Mouse (Mus musculus): ENCODE results near the gene Rbm15b.

The Rbm15b gene

GRCm38 (mm10) chr9:106886828-106887702 lies at the start of gene Rbm15b:
Rbm15b (minus strand) TSS chr9:106887428.
- ATAC-seq (ENCODE audit: low TSS enrichment): peak; percentile 48

GRCm38 (mm10) chr9:106934998-106935397 lies 47.8 kb upstream of the Rbm15b start:
- peak; percentile 89 for ATAC-seq (ENCODE audit: low TSS enrichment)

GRCm38 (mm10) chr9:106914878-106915277 lies 27.6 kb upstream of the Rbm15b start:
- no peak for ATAC-seq (ENCODE audit: low TSS enrichment)

- ATAC-seq (ENCODE audit: low TSS enrichment): no peak
Observed at GRCm38 (mm10) chr9:106913759-106914158, 26.5 kb upstream of the Rbm15b start.

GRCm38 (mm10) chr9:106911624-106912023 lies 24.4 kb upstream of the Rbm15b start:
- no peak for ATAC-seq (ENCODE audit: low TSS enrichment)

GRCm38 (mm10) chr9:106908715-106909114 lies 21.5 kb upstream of the Rbm15b start:
- peak; percentile 56; the same call in 1 of the 2 replicates for ATAC-seq (ENCODE audit: low TSS enrichment)

GRCm38 (mm10) chr9:106908174-106908573 lies 20.9 kb upstream of the Rbm15b start:
- no peak for ATAC-seq (ENCODE audit: low TSS enrichment)

- ATAC-seq (ENCODE audit: low TSS enrichment): no peak
Observed at GRCm38 (mm10) chr9:106906597-106906996, 19.4 kb upstream of the Rbm15b start.

GRCm38 (mm10) chr9:106903791-106904134 lies 16.5 kb upstream of the Rbm15b start:
- ATAC-seq (ENCODE audit: low TSS enrichment): peak; percentile 58; the same call in 1 of the 2 replicates

- ATAC-seq (ENCODE audit: low TSS enrichment): no peak
Observed at GRCm38 (mm10) chr9:106903099-106903790, 16.0 kb upstream of the Rbm15b start.

GRCm38 (mm10) chr9:106901596-106901995 lies 14.4 kb upstream of the Rbm15b start:
- ATAC-seq (ENCODE audit: low TSS enrichment): 0 out of 2 replicates have a peak, but pooled peaks have one; percentile 23

GRCm38 (mm10) chr9:106898901-106899300 lies 11.7 kb upstream of the Rbm15b start:
- no peak for ATAC-seq (ENCODE audit: low TSS enrichment)

GRCm38 (mm10) chr9:106893327-106893726 lies 6.1 kb upstream of the Rbm15b start:
- no peak for ATAC-seq (ENCODE audit: low TSS enrichment)

GRCm38 (mm10) chr9:106892552-106892875 lies 5.3 kb upstream of the Rbm15b start:
- ATAC-seq (ENCODE audit: low TSS enrichment): no peak

GRCm38 (mm10) chr9:106891829-106892551 lies 4.8 kb upstream of the Rbm15b start, which contains the start of gene Manf:
Manf (minus strand) TSS chr9:106891979.
- ATAC-seq (ENCODE audit: low TSS enrichment): peak; percentile 87

GRCm38 (mm10) chr9:106891341-106891741 lies 4.1 kb upstream of the Rbm15b start:
- no peak for ATAC-seq (ENCODE audit: low TSS enrichment)

- no peak for ATAC-seq (ENCODE audit: low TSS enrichment)
Observed at GRCm38 (mm10) chr9:106890496-106891240, 3.4 kb upstream of the Rbm15b start.

GRCm38 (mm10) chr9:106889321-106889720 lies 2.1 kb upstream of the Rbm15b start:
- ATAC-seq (ENCODE audit: low TSS enrichment): no peak

- no peak for ATAC-seq (ENCODE audit: low TSS enrichment)
Observed at GRCm38 (mm10) chr9:106888346-106888745, 1.1 kb upstream of the Rbm15b start.

GRCm38 (mm10) chr9:106885901-106886731 lies 1.1 kb downstream of the Rbm15b start:
- ATAC-seq (ENCODE audit: low TSS enrichment): no peak

All from frontal cortex, adult (tissue).